Mouse (Mus musculus): ENCODE data around the gene Il13ra1.

- TF ChIP-seq CTCF (IDR thresholded peaks at IDR 0.05; ENCODE audit: control insufficient read depth, insufficient read depth, low read length) (no peak), POLR2A (IDR thresholded peaks at IDR 0.05; ENCODE audit: borderline replicate concordance, control insufficient read depth, low read depth, low read length) (no peak)
Measured at GRCm38 (mm10) chrX:36211216-36211615, 99.3 kb downstream of the Il13ra1 start.
